Mouse (Mus musculus) myocyte (in vitro differentiated cells): ENCODE results near the gene Klc4.
A peak's percentile ranks its signal among the peaks of the same experiment; 100 is the strongest.

Experiments used
- E2F4 ChIP-seq: IDR thresholded peaks from one replicate; pipeline ENCODE4 v1.6.1; 2011; ENCODE audit warnings: mild to moderate bottlenecking, control low read depth, moderate library complexity; ENCODE audit not compliant: insufficient read depth
- MAX ChIP-seq: IDR thresholded peaks from one replicate; pipeline ENCODE4 v1.6.1; 2011; ENCODE audit warnings: low read depth, mild to moderate bottlenecking, control low read depth
- MYOD1 ChIP-seq, 3 experiments: IDR thresholded peaks; one replicate each; pipeline ENCODE4 v1.6.1; 2011; ENCODE audit warnings: control low read depth in 2 of 3, low read depth in 2 of 3, mild to moderate bottlenecking in 2 of 3, moderate library complexity in 1 of 3; ENCODE audit not compliant: insufficient read length in 2 of 3, control insufficient read depth in 1 of 3
- POLR2A ChIP-seq: IDR thresholded peaks from one replicate; pipeline ENCODE4 v1.6.1; 2011; ENCODE audit warnings: low read depth, mild to moderate bottlenecking, control low read depth, moderate library complexity; ENCODE audit not compliant: insufficient read length
- SRF ChIP-seq: IDR thresholded peaks from one replicate; pipeline ENCODE4 v1.6.1; 2011; ENCODE audit warnings: low read depth; ENCODE audit not compliant: control insufficient read depth, insufficient read length

DNA sequence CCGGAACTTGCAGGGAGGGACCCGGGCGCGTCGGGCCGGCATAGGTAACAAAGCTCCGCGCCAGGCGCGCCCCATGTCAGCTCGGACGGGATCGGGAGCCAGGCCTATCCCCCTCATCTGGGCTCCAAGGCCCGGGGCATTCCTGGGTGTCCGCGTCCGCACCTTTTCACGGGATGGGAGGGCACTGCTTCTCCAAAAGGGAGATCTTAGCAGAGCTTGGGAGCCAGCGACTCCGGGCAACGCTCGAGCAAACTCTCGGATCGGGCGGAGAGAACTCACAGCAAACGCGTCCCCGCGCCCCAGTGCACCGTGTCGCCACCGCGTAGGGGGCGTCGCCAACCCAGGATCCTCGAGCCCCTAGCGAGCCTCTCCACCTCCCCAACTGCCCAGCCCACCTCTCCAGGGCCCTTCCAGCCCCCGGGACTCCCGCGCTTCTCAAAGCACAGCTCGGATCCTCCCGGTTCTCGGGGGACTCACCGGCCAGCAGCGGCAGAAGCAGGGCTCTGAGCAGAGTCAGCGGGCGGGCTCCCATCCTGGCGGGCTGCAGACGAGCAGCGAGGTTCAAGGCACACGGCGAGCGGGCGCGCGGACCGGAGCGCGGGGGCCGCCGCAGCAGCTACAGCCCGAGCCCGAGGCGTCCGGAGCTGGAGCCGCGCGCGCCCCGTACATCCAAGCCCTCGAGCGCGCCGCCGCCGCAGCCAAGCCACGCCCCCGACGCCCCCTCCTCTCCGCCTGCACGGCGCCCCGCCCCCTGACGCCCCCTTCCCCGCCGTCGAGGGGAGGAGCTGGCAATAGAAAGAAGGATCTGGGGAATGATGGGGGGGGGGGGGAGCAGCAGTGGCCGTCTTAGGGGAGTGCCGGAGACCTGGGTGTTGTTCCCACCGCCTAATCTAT is 16.8 kb downstream of the Klc4 start, which contains the start of gene Ptk7:
- TF ChIP-seq POLR2A (peak; percentile 59), MAX (no peak), MYOD1 (IDR thresholded peaks at IDR 0.05; ENCODE audit: control insufficient read depth in 1 of 3, insufficient read length in 2 of 3, low read depth in 2 of 3) (peak in 1 of 3 experiments; percentile 23), E2F4 (no peak), SRF (no peak)
